Mouse (Mus musculus): ENCODE results near the gene Ambp.

DNA sequence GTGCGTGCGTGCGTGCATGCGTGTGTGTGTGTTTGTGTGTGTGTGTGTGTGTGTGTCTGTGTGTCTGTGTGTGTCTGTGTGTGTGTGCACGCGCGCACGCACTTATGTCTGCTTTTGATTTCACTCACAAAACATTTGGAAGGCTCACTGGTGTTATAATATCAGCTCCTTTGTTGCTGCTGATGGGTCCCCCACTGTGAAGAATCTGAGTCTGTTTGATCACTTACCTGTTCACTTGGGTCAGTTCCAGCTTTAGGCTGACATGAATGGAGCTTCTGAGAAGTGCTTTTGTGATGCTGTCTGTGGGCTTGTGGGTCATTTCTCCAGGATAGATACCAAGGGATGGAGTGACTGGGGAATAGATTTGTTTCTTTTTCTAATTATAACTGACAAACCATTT, 48.9 kb downstream of the Ambp start:
- TF ChIP-seq GATA1 (IDR thresholded peaks at IDR 0.05; ENCODE audit: borderline replicate concordance, low read length), result no peak
- TF ChIP-seq FLI1 (IDR thresholded peaks at IDR 0.05; ENCODE audit: low read length), result no peak
